Mouse (Mus musculus): ENCODE measurements at regions not wholly inside any gene's neighbourhood (a gene's known extent, or its start where the extent isn't known, plus 50 kb on each side); places are given as distances from the start of the nearest gene placed in this dataset.
"Not testable (repeated sequence)": the region's sequence is repeated elsewhere in the genome, so short reads cannot be mapped to it uniquely, and the experiment has no call there.

- intact Hi-C loops (cut with DNase I); DNase-seq: not testable (repeated sequence)
Measured at GRCm38 (mm10) chr8:20495542-20495941, 119.2 kb upstream of the Gm21119 start.

DNA sequence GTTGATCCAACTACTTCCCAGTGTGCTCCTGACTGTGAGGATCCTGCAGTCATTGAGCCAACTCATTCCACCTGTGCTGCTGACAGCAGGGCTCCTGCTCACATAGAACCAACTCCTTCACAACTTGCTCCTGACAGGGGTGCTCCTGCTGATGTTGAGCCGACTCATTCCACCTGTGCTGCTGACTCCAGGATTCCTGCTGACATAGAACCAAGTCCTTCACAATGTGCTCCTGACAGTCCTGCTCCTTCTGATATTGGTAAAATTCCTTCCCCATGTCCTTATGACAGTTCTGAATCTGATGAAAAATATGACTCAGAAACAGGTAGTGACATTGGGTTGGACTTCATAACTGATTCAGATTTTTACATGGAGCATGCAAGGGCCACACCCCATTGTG lies 100.8 kb upstream of the Gm21119 start:
- intact Hi-C loops (cut with DNase I); DNase-seq: not testable (repeated sequence)

- intact Hi-C loops (cut with DNase I); DNase-seq: not testable (repeated sequence)
Measured at GRCm38 (mm10) chr8:20516324-20516830, 98.3 kb upstream of the Gm21119 start.

DNA sequence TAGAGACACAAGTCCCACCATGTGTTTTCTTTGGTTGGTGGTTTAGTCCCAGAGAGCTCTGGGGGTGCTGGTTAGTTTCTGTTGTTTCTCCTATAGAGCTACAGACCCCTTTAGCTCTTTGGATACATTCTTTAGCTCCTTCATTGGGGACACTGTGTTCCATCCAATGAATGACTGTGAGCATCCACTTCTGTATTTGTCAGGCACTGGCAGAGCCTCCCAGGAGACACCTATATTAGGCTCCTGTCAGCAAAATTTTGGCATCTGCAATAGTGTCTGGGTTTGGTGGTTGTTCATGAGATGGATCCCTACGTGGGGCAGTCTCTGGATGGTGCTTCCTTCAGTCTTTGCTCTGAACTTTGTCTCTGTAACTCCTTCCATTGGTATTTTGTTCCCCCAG lies 97.2 kb upstream of the Gm21119 start:
- intact Hi-C loops (cut with DNase I); DNase-seq: not testable (repeated sequence)

DNA sequence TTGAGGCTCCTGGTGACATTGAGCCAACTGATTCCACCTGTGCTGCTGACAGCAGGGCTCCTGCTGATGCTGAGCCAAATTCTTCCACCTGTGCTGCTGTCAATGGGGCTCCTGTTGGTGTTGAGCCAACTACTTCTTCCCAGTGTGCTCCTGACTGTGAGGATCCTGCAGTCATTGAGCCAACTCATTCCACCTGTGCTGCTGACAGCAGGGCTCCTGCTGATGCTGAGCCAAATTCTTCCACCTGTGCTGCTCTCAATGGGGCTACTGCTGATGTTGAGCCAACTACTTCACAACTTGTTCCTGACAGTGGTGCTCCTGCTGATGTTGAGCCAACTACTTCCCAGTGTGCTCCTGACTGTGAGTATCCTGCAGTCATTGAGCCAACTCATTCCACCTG lies 90.2 kb upstream of the Gm21119 start:
- intact Hi-C loops (cut with DNase I); DNase-seq: not testable (repeated sequence)

GRCm38 (mm10) chr8:20529048-20529447 lies 85.7 kb upstream of the Gm21119 start:
- intact Hi-C loops (cut with DNase I) = not testable (repeated sequence)

GRCm38 (mm10) chr8:20539031-20539430 lies 75.7 kb upstream of the Gm21119 start:
- intact Hi-C loops (cut with DNase I); DNase-seq: not testable (repeated sequence)

More at GRCm38 (mm10) chr8:20529048-20529447, 85.7 kb upstream of the Gm21119 start:
- not testable (repeated sequence) for DNase-seq

GRCm38 (mm10) chr8:20544084-20544483 lies 70.6 kb upstream of the Gm21119 start:
- not testable (repeated sequence) for DNase-seq

DNA sequence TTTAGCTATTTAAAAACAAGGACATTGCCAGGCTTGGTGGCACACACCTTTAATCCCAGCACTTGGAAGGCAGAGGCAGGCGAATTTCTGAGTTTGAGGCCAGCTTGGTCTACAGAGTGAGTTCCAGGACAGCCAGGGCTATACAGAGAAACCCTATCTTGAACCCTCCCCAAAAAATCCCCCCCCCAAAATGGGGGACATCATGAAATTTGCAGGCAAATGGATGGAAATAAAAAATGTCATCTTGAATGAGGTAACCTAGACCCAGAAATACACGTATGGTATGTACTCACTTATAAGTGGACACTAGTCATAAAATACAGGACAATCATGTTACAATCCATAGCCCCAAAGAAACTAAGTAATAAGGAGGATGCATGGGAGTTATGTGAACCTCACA lies 69.4 kb upstream of the Gm21119 start:
- intact Hi-C loops (cut with DNase I); DNase-seq: not testable (repeated sequence)

More at GRCm38 (mm10) chr8:20544084-20544483, 70.6 kb upstream of the Gm21119 start:
- intact Hi-C loops (cut with DNase I) = not testable (repeated sequence)

DNA sequence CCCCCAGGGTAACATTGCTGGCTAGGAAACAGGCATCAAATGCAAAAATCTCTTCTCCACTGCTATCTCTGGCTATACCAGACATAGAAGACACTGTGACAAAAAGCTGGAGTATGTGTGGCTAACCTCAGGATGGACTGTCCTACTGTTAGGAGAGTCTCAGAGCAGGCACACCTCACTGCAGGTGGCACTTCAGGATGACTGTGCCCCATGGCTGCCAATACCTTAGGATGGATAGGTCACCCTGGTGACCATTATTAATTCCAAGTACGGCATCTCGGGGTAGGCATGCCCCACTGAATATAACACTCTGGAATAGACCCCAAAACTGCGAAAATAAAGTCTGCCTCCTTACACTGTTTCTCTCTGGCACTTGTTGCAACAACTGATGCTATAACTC lies 68.3 kb upstream of the Gm21119 start:
- DNase-seq; intact Hi-C loops (cut with DNase I): not testable (repeated sequence)

GRCm38 (mm10) chr8:20550054-20550778 lies 64.5 kb upstream of the Gm21119 start:
- peak; percentile 86 to 98 for DNase-seq
- intact Hi-C loops (cut with DNase I) = not testable (repeated sequence)

GRCm38 (mm10) chr8:20556501-20557181 lies 58.1 kb upstream of the Gm21119 start:
- DNase-seq; intact Hi-C loops (cut with DNase I): not testable (repeated sequence)

GRCm38 (mm10) chr8:20557184-20557583 lies 57.5 kb upstream of the Gm21119 start:
- intact Hi-C loops (cut with DNase I); DNase-seq: not testable (repeated sequence)

DNA sequence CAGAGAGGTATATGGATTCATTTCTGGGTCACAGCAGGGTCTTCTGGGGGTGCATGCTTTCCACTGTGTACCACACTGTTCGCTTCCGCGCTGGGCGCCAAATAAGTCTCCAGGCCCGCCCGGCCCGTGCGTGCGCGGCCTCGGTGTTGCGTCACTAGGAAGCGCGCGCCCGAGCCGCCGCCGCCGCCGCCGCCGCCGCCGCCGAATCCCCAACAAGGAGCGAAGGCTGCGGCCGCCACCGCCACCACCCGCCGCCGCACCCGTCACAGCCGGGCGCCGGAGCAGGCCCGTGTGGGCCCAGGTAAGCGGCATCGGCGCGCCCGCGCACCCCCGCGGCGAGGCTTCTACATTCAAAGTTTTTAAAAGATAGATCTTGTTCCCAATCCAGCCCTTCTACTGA lies 57.1 kb upstream of the Gm21119 start:
- peak; percentile 51 to 53 for DNase-seq
- intact Hi-C loops (cut with DNase I) = not testable (repeated sequence)

All from heart, postnatal 36 days (tissue).